Mouse (Mus musculus): ENCODE data around the gene Taf8. TPM values are rescaled to one million over a fixed set of nuclear protein-coding genes. Genes with fewer than 3 reads are reported as not detected.
A peak's percentile ranks its signal among the peaks of the same experiment; 100 is the strongest.

The Taf8 gene
- 28.2 and 28.9 TPM in 2 replicates for polyA plus RNA-seq (2015; fragmentation: Nextera tagmentation; extraction: Ambion mirVana)

DNA sequence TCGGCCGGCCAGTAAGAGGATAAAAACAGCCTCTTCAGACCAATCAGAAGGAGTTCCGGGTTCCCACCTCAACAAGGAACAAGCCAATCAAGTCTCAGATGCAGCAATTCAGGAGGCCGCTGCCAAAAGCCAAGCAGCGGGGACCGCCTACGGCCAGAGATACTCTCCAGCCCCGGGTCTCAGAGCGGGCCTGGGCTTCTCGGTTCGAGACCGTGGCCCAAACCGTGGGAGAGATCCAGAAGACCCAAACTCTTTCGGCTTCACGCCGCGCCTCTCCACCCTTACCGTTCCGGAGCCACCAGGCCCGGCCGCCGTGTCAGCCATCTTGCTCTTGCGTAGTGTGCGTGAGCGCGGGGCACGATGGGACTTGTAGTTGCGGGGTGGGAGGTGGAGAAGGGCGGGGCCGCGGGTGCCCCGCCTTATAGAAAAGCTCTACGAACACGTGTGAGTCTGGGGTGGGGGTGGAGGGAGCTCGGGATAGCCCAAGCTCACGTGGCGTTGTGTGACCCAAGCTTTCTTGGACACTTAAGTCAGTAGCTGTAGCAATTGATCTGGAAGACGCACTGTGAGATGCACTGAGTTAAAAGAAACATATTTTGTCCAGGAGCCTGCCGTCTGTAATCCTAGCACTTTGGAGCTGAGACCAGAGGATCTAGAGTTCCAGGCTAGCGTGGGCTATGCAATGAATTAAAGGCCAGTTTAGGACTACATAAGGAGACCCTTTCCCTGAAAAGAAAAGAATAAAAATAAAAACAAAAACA is at the start of gene Taf8:
Gene Taf8, minus strand, starts transcription at position 347 of the 761 bp plus-strand sequence.
- 1% methylated on average over 40 of the region's 40 CpGs for WGBS
- Histone ChIP-seq H3K9me3 (no peaks in the 10 kb centered on the region), H3K27ac (peak within 1 kb of the TSS; percentile 88), H3K4me3 (peak within 1 kb of the TSS; percentile 71), H3K4me1 (peaks cover 29% of the 10 kb centered on the region), H3K36me3 (peaks cover 31% of the 10 kb centered on the region), H3K27me3 (no peaks in the 10 kb centered on the region), H3K9ac (peak within 1 kb of the TSS; percentile 74), H3K4me2 (peak within 1 kb of the TSS; percentile 88)
- ATAC-seq (ENCODE audit: insufficient number of reproducible peaks, low FRiP score, low TSS enrichment, low read depth): peak; percentile 92

- Histone ChIP-seq H3K27me3 (no peaks in the 10 kb centered on the region), H3K4me2 (no peak overlapping the region), H3K36me3 (no peaks in the 10 kb centered on the region), H3K27ac (0 out of 2 replicates have a peak overlapping the region, but pooled peaks have one; percentile 27), H3K9me3 (no peaks in the 10 kb centered on the region), H3K4me3 (no peak overlapping the region), H3K4me1 (0 out of 2 replicates have a peak, but pooled peaks cover 2% of the 10 kb centered on the region), H3K9ac (no peak overlapping the region)
- no peak for ATAC-seq (ENCODE audit: insufficient number of reproducible peaks, low FRiP score, low TSS enrichment, low read depth)
- WGBS: 68% methylated on average over 7 of the region's 7 CpGs
Measured at GRCm38 (mm10) chr17:47551049-47551448, 49.0 kb upstream of the Taf8 start.

DNA sequence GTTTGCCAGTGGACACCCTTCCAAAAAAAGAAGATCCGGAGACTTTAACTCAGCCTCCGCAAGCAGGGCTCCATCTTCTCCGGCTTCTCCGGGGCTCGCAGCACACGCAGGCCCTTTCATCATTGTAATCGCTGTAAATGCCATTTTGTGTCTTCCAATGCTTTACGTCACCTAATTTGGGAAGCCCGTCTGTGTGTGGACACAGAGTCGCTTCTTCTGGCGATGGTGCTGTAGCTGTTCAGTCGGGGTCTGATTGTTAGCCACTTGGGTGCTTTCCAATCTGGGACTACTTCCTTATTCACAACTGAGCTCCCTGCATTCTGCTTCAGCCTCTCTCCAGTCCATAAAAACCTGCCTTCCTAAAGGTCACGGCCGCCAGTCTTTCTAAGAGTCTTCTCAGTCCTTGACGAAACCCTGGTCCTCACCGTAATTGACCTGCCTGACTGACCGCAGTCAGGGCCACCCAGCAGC is 43.8 kb upstream of the Taf8 start:
- Histone ChIP-seq H3K9me3 (no peaks in the 10 kb centered on the region), H3K27ac (no peak overlapping the region), H3K4me3 (no peak overlapping the region), H3K9ac (no peak overlapping the region), H3K4me1 (peaks cover 11% of the 10 kb centered on the region; the same call in 1 of the 2 replicates), H3K27me3 (no peaks in the 10 kb centered on the region), H3K4me2 (no peak overlapping the region), H3K36me3 (no peaks in the 10 kb centered on the region)
- ATAC-seq (ENCODE audit: insufficient number of reproducible peaks, low FRiP score, low TSS enrichment, low read depth): no peak
- WGBS: 73% methylated on average over 17 of the region's 17 CpGs

GRCm38 (mm10) chr17:47545154-47545553 is 43.1 kb upstream of the Taf8 start:
- Histone ChIP-seq H3K9me3 (no peaks in the 10 kb centered on the region), H3K9ac (no peak overlapping the region), H3K27ac (no peak overlapping the region), H3K27me3 (no peaks in the 10 kb centered on the region), H3K4me2 (no peak overlapping the region), H3K4me1 (peaks cover 11% of the 10 kb centered on the region; the same call in 1 of the 2 replicates), H3K36me3 (no peaks in the 10 kb centered on the region), H3K4me3 (no peak overlapping the region)
- no peak for ATAC-seq (ENCODE audit: insufficient number of reproducible peaks, low FRiP score, low TSS enrichment, low read depth)
- 88% methylated on average over 12 of the region's 12 CpGs for WGBS

- H3K9me3 ChIP-seq: no peaks in the 10 kb centered on the region
- H3K4me2 ChIP-seq: no peak overlapping the region
- H3K9ac ChIP-seq: no peak overlapping the region
- H3K27ac ChIP-seq: no peak overlapping the region
- 75% methylated on average over 7 of the region's 7 CpGs for WGBS
- H3K36me3 ChIP-seq: no peaks in the 10 kb centered on the region
- ATAC-seq (ENCODE audit: insufficient number of reproducible peaks, low FRiP score, low TSS enrichment, low read depth): no peak
- peaks cover 11% of the 10 kb centered on the region; the same call in 1 of the 2 replicates for H3K4me1 ChIP-seq
- H3K4me3 ChIP-seq: no peak overlapping the region
- H3K27me3 ChIP-seq: no peaks in the 10 kb centered on the region
Measured at GRCm38 (mm10) chr17:47543051-47543650, 41.1 kb upstream of the Taf8 start.

DNA sequence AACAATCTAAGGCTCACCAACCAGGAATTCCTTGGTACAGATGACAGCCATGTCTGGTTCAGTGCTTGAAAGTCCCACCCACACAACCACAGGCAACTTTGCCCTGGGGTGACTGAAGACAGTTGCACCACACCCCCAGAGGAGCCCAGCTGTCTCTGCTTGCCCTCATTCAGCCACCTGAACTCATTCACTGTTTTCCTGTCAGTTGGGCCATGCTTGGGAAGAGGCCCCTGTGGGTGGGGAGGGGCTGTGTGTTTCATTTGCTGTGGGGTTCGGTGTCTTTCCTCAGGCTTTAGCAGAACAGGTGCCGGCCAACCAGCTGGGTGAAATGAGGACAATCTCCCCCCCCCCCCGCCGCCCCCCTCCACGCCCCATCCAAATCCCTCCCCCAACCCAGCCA is 40.0 kb upstream of the Taf8 start:
- ATAC-seq (ENCODE audit: insufficient number of reproducible peaks, low FRiP score, low TSS enrichment, low read depth): peak; percentile 64
- Histone ChIP-seq H3K36me3 (no peaks in the 10 kb centered on the region), H3K9me3 (no peaks in the 10 kb centered on the region), H3K4me2 (no peak overlapping the region), H3K9ac (no peak overlapping the region), H3K27ac (peak overlapping the region; percentile 38; the same call in 1 of the 2 replicates), H3K4me3 (no peak overlapping the region), H3K27me3 (no peaks in the 10 kb centered on the region), H3K4me1 (peaks cover 11% of the 10 kb centered on the region; the same call in 1 of the 2 replicates)
- WGBS: 62% methylated on average over 5 of the region's 5 CpGs

GRCm38 (mm10) chr17:47539128-47539527 is 37.0 kb upstream of the Taf8 start:
- no peaks in the 10 kb centered on the region for H3K27me3 ChIP-seq
- H3K9me3 ChIP-seq: no peaks in the 10 kb centered on the region
- no peak overlapping the region for H3K27ac ChIP-seq
- H3K4me2 ChIP-seq: no peak overlapping the region
- no peak overlapping the region for H3K4me3 ChIP-seq
- ATAC-seq (ENCODE audit: insufficient number of reproducible peaks, low FRiP score, low TSS enrichment, low read depth): no peak
- H3K9ac ChIP-seq: no peak overlapping the region
- H3K36me3 ChIP-seq: no peaks in the 10 kb centered on the region
- WGBS: 86% methylated on average over 4 of the region's 4 CpGs
- peaks cover 8% of the 10 kb centered on the region; the same call in 1 of the 2 replicates for H3K4me1 ChIP-seq

DNA sequence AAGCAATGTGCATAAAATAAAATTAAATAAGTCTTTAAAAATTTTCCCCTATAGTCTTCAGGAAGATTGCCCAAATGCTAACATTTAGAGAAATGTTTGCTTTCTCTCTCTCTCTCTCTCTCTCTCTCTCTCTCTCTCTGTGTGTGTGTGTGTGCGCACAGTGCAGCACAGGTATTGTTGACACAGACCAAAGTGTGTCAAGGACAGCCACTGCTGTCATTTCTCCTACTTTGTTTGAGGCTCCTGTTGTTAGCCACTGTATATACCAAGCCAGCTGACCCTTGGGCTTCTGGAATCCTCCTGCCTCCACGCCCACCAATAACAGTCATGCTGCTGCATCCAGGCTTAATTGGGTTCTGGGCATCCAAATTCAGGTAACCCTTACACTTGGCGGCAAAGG is 36.0 kb upstream of the Taf8 start:
- Histone ChIP-seq H3K9ac (no peak overlapping the region), H3K4me2 (no peak overlapping the region), H3K27me3 (no peaks in the 10 kb centered on the region), H3K4me1 (peaks cover 8% of the 10 kb centered on the region; the same call in 1 of the 2 replicates), H3K4me3 (no peak overlapping the region), H3K36me3 (no peaks in the 10 kb centered on the region), H3K27ac (no peak overlapping the region), H3K9me3 (no peaks in the 10 kb centered on the region)
- ATAC-seq (ENCODE audit: insufficient number of reproducible peaks, low FRiP score, low TSS enrichment, low read depth): no peak
- WGBS: 85% methylated on average over 3 of the region's 3 CpGs

DNA sequence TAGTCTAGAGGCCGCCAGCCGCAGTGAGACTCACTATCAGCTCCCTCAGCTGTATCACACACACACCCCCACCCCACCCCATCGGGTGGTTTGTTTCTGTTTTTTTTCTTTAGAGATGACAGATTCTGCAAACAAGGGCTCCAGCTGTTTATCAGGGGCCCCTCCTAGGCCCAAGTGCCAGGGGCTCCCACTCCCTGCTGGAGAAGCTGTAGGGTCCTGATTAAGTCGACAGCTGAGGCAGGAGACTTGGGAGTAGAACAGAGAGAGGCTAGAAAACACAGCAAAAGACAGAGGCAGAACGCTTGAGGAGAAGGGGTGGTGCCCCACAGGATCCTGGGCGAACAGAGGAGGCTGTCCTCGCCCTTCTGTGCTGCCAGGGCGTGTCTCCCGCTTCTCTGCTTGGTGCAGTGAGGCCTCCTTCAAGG is 33.7 kb upstream of the Taf8 start:
- H3K4me3 ChIP-seq: no peak overlapping the region
- H3K4me2 ChIP-seq: no peak overlapping the region
- H3K27me3 ChIP-seq: no peaks in the 10 kb centered on the region
- H3K9me3 ChIP-seq: no peaks in the 10 kb centered on the region
- H3K9ac ChIP-seq: no peak overlapping the region
- H3K27ac ChIP-seq: no peak overlapping the region
- WGBS: 69% methylated on average over 9 of the region's 9 CpGs
- ATAC-seq (ENCODE audit: insufficient number of reproducible peaks, low FRiP score, low TSS enrichment, low read depth): no peak
- H3K4me1 ChIP-seq: 0 out of 2 replicates have a peak, but pooled peaks cover 3% of the 10 kb centered on the region
- H3K36me3 ChIP-seq: no peaks in the 10 kb centered on the region

DNA sequence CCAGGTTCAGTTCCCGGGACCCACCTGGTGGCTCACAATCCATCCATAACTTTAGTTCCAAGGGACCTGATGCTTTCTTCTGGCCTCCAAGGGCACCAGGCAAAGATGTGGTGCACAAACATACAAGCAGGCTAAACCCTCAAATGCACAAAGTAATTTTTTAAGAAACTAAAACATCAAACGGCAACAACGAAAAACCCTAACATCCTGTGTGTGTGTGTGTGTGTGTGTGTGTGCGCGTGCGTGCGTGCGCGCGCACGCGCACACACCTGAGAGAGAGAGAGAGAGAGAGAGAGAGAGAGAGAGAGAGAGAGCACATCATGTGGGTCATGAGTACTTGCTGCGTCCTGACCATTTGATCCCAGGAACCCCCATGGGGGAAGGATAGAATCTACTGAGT is 31.6 kb upstream of the Taf8 start:
- ATAC-seq (ENCODE audit: insufficient number of reproducible peaks, low FRiP score, low TSS enrichment, low read depth): no peak
- Histone ChIP-seq H3K9ac (no peak overlapping the region), H3K27ac (no peak overlapping the region), H3K9me3 (no peaks in the 10 kb centered on the region), H3K36me3 (no peaks in the 10 kb centered on the region), H3K27me3 (no peaks in the 10 kb centered on the region), H3K4me3 (no peak overlapping the region), H3K4me2 (no peak overlapping the region), H3K4me1 (peaks cover 10% of the 10 kb centered on the region)
- 94% methylated on average over 13 of the region's 13 CpGs for WGBS

- no peak for ATAC-seq (ENCODE audit: insufficient number of reproducible peaks, low FRiP score, low TSS enrichment, low read depth)
- Histone ChIP-seq H3K4me3 (no peak overlapping the region), H3K4me1 (peaks cover 23% of the 10 kb centered on the region), H3K9ac (no peak overlapping the region), H3K9me3 (no peaks in the 10 kb centered on the region), H3K36me3 (no peaks in the 10 kb centered on the region), H3K27ac (no peak overlapping the region), H3K4me2 (no peak overlapping the region), H3K27me3 (no peaks in the 10 kb centered on the region)
- WGBS: 96% methylated on average over 5 of the region's 5 CpGs
Measured at GRCm38 (mm10) chr17:47532364-47532763, 30.3 kb upstream of the Taf8 start.

- no peak overlapping the region for H3K27ac ChIP-seq
Measured at GRCm38 (mm10) chr17:47531387-47531818, 29.3 kb upstream of the Taf8 start.

More at GRCm38 (mm10) chr17:47531387-47531818, 29.3 kb upstream of the Taf8 start:
- no peak for ATAC-seq (ENCODE audit: insufficient number of reproducible peaks, low FRiP score, low TSS enrichment, low read depth)
- Histone ChIP-seq H3K9ac (no peak overlapping the region), H3K4me1 (peaks cover 32% of the 10 kb centered on the region), H3K36me3 (no peaks in the 10 kb centered on the region), H3K9me3 (no peaks in the 10 kb centered on the region), H3K4me2 (no peak overlapping the region), H3K27me3 (no peaks in the 10 kb centered on the region), H3K4me3 (no peak overlapping the region)
- 62% methylated on average over 10 of the region's 10 CpGs for WGBS

All from limb, embryonic 15.5 days (tissue).